Mouse (Mus musculus) forebrain, embryonic 15.5 days (tissue): ENCODE data around the gene Aldh3b3. TPM values are rescaled to one million over a fixed set of nuclear protein-coding genes. Genes with fewer than 3 reads are reported as not detected.

Experiments used
- ATAC-seq: fragments of 200-750 bp; cut with Nextera tagmentation; replicated peaks from 2 replicates; pipeline ENCODE4 v1.8.0; 2017; ENCODE audit warnings: mild to moderate bottlenecking, moderate TSS enrichment, moderate library complexity
- H3K27ac ChIP-seq: fragments of 300-500 bp; sonication (generic); replicated peaks from 2 replicates; pipeline ENCODE4 v1.5.1; 2015; ENCODE audit warnings: mild to moderate bottlenecking, inconsistent platforms
- H3K27me3 ChIP-seq: fragments of 300-500 bp; sonication (generic); 2 replicates; pipeline ENCODE4 v1.6.1; 2015; ENCODE audit warnings: inconsistent platforms
- H3K36me3 ChIP-seq: fragments of 300-500 bp; sonication (generic); 2 replicates; pipeline ENCODE4 v1.6.1; 2015; ENCODE audit warnings: mild to moderate bottlenecking, inconsistent platforms
- H3K4me1 ChIP-seq: fragments of 300-500 bp; sonication (generic); 2 replicates; pipeline ENCODE4 v1.6.1; 2015; ENCODE audit warnings: inconsistent platforms
- H3K4me2 ChIP-seq: fragments of 300-500 bp; sonication (generic); replicated peaks from 2 replicates; pipeline ENCODE4 v1.6.1; 2015; ENCODE audit warnings: mild to moderate bottlenecking, inconsistent platforms
- H3K4me3 ChIP-seq: fragments of 300-500 bp; sonication (generic); 2 replicates; pipeline ENCODE4 v1.5.1; 2015; ENCODE audit warnings: mild to moderate bottlenecking, inconsistent platforms
- H3K9ac ChIP-seq: fragments of 300-500 bp; sonication (generic); replicated peaks from 2 replicates; pipeline ENCODE4 v1.6.1; 2015; ENCODE audit warnings: mild to moderate bottlenecking, inconsistent platforms
- H3K9me3 ChIP-seq: fragments of 300-500 bp; sonication (generic); 2 replicates; pipeline ENCODE4 v1.6.1; 2016; ENCODE audit warnings: inconsistent platforms
- WGBS: fragments of 180-500 bp; shearing (Covaris S2); methylation state at CpG from one replicate; pipeline ENCODE4 v1.1.7; 2015; ENCODE audit warnings: mixed read lengths; 5-methylcytosine and 5-hydroxymethylcytosine counted together
- polyA plus RNA-seq: library from polyadenylated mRNA; unstranded; fragments of >200 nt; fragmentation: Nextera tagmentation; extraction: Ambion mirVana; gene quantifications from 2 replicates; pipeline ENCODE4 v1.2.1, GENCODE M21; 2015

Aldh3b3 gene
- polyA plus RNA-seq: not detected in 2 replicates

DNA sequence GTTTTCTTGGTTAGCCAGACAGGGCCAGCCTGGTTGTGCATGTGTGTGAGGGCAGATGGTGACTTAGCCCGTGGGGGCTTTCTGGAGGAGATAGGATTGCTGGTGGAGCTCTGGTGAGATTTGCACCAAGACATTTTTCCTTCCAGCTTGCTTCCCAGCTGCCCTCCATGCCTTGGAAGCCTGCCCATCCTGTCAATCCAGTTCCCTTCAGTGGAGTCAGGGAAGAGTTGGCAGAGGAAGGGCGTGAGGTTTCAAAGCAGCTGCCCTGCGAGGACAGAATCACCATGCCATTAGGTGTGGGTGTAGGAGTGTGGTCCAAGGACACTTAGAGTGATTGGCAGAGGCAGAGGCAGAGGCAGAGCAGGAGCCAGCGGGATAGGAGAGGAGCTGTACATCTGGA is at the start of gene Aldh3b3:
Gene Aldh3b3, plus strand, starts transcription at position 176 of the 400 bp plus-strand sequence.
- ATAC-seq: no peak

DNA sequence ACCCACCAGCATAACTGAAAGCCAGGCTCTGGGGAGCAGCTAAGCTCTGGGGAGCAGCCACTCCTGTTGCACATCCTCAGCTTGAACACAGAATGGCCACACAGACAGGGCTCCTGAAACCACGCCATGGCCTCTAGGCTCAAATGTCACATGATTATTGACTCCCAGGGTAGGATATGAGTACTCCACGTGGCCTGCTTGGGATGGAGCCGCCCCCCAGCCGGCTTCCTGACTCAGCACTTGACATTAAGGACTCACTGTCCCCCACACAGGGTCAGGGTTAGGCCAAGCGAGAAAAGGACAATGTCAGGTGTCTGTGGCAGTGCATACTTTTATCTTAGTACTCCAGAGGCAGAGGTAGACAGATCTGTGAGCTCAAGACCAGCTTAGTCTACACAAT is 48.2 kb upstream of the Aldh3b3 start:
- Histone ChIP-seq H3K4me3 (no peak overlapping the region), H3K4me1 (peaks cover 31% of the 10 kb centered on the region), H3K27ac (no peak overlapping the region), H3K27me3 (no peaks in the 10 kb centered on the region), H3K9me3 (no peaks in the 10 kb centered on the region), H3K4me2 (no peak overlapping the region), H3K9ac (no peak overlapping the region), H3K36me3 (peaks cover 14% of the 10 kb centered on the region)
- ATAC-seq: no peak
- 83% methylated on average over 5 of the region's 5 CpGs for WGBS

More for the DNA sequence above, at the start of gene Aldh3b3:
- no peaks in the 10 kb centered on the region for H3K9me3 ChIP-seq
- WGBS: 48% methylated on average over 4 of the region's 4 CpGs
- no peak within 1 kb of the TSS for H3K9ac ChIP-seq
- H3K4me2 ChIP-seq: no peak within 1 kb of the TSS
- no peaks in the 10 kb centered on the region for H3K36me3 ChIP-seq
- H3K27me3 ChIP-seq: no peaks in the 10 kb centered on the region
- H3K4me1 ChIP-seq: peaks cover 3% of the 10 kb centered on the region; the same call in 1 of the 2 replicates
- H3K27ac ChIP-seq: no peak within 1 kb of the TSS
- H3K4me3 ChIP-seq: no peak within 1 kb of the TSS

DNA sequence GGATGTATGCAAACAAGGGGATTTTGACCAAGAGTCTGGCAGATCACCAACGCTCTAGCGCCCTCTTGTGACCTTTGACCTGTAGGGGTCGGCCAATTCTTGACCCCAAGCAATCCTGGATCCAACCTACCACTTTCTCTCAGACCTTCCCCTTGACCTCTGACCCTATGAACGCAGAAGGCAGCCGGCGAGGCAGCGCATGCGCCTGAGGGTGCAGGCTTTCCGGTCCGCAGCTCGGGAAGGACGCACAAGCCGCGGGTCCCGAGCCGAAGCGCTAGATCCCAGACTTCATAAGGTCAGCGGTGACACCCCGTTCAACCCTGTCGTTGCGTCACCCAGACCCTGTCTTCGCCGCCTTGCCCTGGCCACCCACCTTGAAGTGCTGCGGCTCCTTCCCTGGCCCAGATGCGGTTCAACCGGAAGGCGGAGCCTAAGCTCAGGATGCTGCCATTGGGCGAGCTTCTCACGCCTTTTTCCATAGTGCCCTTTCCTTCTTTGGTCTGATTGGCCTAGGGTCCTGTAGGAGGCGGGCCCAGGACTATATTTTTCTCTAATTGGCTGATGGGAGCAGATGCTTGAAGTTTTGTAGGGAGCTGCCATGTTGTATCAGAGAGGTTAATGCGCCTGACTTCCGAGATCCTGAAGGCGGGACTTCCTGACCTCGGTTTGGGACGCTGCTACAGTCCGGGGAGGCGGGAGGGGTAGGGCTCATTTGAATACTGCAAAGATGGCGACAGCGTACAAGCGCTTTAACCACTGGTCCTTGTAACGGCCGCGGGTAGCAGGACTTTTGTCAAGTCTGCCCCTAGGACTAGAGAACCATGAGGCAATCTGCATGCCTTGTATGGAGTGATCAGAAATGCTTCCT is 45.9 kb upstream of the Aldh3b3 start, which contains the start of gene Ndufs8:
Gene Ndufs8, minus strand, starts transcription at position 438 of the 868 bp plus-strand sequence.
- Histone ChIP-seq H3K27me3 (no peaks in the 10 kb centered on the region), H3K36me3 (peaks cover 14% of the 10 kb centered on the region), H3K4me3 (peak within 1 kb of the TSS; percentile 66), H3K9me3 (no peaks in the 10 kb centered on the region), H3K9ac (peak within 1 kb of the TSS; percentile 66), H3K4me2 (peak within 1 kb of the TSS; percentile 63), H3K4me1 (peaks cover 19% of the 10 kb centered on the region), H3K27ac (peak within 1 kb of the TSS; percentile 79)
- WGBS: under 1% methylated on average over 43 of the region's 43 CpGs
- peak; percentile 98 for ATAC-seq

DNA sequence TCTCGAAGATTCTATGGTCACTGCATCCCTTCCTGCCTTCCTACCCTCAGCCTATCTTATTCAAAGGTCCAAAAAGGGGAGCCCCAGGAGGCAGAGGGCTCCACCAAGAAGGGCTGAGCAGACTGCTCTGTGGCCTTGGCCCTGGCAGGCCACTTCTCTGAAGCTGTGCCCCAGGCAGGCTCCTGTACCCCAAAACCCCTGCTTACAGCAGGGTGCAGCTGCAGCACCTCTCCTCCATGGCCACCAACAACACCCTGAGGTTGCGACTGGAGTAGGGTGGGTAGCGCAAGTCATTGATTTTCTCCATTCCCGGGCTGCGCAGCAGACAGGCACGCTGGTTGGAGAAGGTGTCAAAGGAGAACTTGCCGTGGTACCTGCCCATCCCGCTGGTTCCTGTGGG is 44.8 kb upstream of the Aldh3b3 start:
- H3K4me2 ChIP-seq: peak overlapping the region; percentile 63
- peak overlapping the region; percentile 66 for H3K4me3 ChIP-seq
- peaks cover 9% of the 10 kb centered on the region for H3K36me3 ChIP-seq
- H3K9me3 ChIP-seq: no peaks in the 10 kb centered on the region
- H3K9ac ChIP-seq: no peak overlapping the region
- WGBS: 88% methylated on average over 8 of the region's 8 CpGs
- H3K27ac ChIP-seq: no peak overlapping the region
- H3K4me1 ChIP-seq: peaks cover 19% of the 10 kb centered on the region
- no peaks in the 10 kb centered on the region for H3K27me3 ChIP-seq
- ATAC-seq: no peak

DNA sequence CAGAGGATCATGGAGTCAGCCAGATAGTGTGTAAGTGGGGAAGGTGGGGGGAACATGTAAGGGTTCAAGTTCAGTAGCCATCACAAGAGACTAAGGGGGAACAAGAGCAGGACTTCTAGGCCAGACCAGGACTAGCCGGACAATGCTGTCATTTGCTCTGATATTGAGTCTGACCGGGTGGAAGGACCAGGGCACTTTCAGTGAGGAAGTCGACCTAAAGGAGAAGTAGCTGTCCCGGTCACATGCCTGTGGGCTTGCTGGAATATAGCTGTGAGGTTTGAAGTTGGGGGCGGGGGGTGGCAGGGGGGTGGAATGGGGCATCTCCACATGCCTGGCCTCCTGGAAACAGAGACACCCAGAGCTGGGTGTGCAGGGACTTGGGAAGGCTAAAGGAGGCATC is 43.9 kb upstream of the Aldh3b3 start:
- Histone ChIP-seq H3K4me3 (no peak overlapping the region), H3K4me1 (peaks cover 19% of the 10 kb centered on the region), H3K36me3 (peaks cover 4% of the 10 kb centered on the region; the same call in 1 of the 2 replicates), H3K27me3 (no peaks in the 10 kb centered on the region), H3K9ac (no peak overlapping the region), H3K4me2 (no peak overlapping the region), H3K27ac (no peak overlapping the region), H3K9me3 (no peaks in the 10 kb centered on the region)
- WGBS: 97% methylated on average over 5 of the region's 5 CpGs
- no peak for ATAC-seq

DNA sequence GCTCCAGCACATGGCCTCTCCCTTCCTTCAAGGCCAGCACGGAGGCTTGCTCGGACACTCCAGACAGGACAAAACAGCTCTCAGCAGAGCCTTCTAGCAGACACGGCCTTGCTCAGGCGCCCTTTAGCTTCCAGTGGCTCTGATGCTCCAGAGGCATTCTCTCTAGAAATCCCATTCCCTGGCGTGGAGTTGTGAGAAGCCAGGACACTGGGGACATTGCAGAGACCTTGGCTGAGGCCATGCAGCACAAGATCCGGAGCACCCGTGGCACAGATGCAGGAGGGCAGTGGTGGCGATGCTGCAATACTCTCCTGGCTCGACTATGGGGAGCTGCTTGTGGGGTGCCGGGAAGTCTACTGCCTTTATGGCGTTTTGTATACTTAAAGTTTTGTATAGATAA is 41.7 kb upstream of the Aldh3b3 start:
- no peak overlapping the region for H3K9ac ChIP-seq

DNA sequence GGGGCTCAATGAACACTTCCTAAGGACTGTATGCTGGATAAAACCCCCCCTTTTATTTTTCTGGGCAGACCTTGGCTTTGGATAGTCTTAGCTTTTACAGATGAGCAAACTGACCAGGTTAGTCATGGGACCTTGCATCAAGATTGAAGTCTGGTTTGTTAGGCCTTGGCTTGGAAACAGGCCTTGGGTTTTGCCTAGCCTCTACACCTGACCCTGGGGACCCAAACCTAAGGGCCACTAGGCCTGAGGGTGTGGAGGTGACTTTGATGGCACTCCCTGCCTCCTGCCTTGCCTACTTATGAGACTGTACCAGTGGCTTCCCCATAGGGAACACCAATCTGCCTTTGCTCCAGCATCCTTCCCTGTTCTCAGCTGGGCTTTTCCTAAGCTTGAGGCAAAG is 38.5 kb upstream of the Aldh3b3 start:
- Histone ChIP-seq H3K27me3 (no peaks in the 10 kb centered on the region), H3K27ac (no peak overlapping the region), H3K9me3 (no peaks in the 10 kb centered on the region), H3K36me3 (no peaks in the 10 kb centered on the region), H3K4me3 (no peak overlapping the region), H3K4me2 (no peak overlapping the region), H3K4me1 (no peaks in the 10 kb centered on the region), H3K9ac (no peak overlapping the region)
- ATAC-seq: no peak

More for the DNA sequence above, 41.7 kb upstream of the Aldh3b3 start:
- Histone ChIP-seq H3K4me3 (no peak overlapping the region), H3K4me2 (no peak overlapping the region), H3K9me3 (no peaks in the 10 kb centered on the region), H3K27ac (no peak overlapping the region), H3K27me3 (no peaks in the 10 kb centered on the region), H3K36me3 (no peaks in the 10 kb centered on the region), H3K4me1 (peaks cover 16% of the 10 kb centered on the region)
- 75% methylated on average over 11 of the region's 11 CpGs for WGBS
- no peak for ATAC-seq

DNA sequence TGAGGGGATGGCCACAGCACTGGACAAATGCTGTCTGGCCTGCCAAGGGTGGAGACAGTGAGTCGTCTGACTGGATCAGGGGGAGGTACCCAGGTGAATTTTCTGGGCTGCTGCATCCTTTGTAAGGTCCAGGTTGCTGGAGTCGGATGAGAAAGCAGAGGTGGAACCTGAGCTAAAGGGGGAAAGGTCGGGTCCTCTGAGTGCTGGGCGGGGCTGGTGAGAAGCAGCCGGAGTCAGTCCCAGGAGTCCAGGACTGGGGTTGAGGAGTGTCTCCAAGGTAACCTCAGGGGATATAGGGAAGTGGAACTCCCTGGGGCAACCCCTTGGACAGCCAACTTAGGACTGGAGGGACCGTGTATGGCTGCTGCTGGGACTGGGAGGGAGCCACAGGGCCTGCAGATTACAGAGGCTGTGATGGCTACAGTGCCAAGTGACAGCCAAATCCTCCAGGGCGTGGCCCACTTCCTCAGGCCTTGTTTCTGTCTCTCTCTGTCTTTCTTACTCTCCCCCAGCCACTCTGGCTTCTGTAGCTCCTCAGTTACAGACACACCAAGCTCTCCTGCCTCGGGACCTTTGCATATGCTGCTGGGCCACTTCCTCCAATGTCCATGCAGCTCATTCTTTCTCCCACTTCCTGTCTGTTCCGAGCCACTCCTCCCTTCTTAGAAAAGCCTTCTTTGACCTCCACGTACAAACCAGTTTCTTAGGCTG is 35.6 kb upstream of the Aldh3b3 start:
- H3K9ac ChIP-seq: no peak overlapping the region
- ATAC-seq: no peak
- H3K27ac ChIP-seq: no peak overlapping the region
- no peaks in the 10 kb centered on the region for H3K4me1 ChIP-seq
- H3K4me2 ChIP-seq: no peak overlapping the region
- no peaks in the 10 kb centered on the region for H3K27me3 ChIP-seq
- WGBS: 49% methylated on average over 10 of the region's 10 CpGs
- H3K36me3 ChIP-seq: no peaks in the 10 kb centered on the region
- no peaks in the 10 kb centered on the region for H3K9me3 ChIP-seq
- no peak overlapping the region for H3K4me3 ChIP-seq

DNA sequence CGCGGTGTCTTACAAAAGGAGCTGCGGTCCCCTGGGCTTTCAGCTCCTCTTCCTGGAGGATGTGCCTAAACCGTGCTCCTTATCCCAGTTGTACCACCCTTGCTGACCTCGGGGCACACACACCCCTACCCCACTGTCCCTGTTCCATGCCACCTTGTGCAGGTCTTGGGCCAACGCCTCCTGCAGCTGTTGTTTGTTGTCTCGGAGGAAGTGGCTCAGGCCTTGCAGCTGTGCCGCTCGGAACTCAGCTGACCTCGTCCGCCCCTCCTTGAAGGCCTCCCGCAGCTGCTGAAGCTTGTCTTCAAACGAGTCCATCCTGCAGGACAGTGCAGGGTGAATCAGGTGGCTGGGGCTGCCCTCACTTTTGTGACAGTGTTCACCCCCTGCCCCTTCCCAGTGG is 34.9 kb upstream of the Aldh3b3 start:
- no peaks in the 10 kb centered on the region for H3K4me1 ChIP-seq
- H3K4me3 ChIP-seq: no peak overlapping the region
- no peaks in the 10 kb centered on the region for H3K27me3 ChIP-seq
- H3K9me3 ChIP-seq: no peaks in the 10 kb centered on the region
- H3K27ac ChIP-seq: no peak overlapping the region
- ATAC-seq: no peak
- no peaks in the 10 kb centered on the region for H3K36me3 ChIP-seq
- no peak overlapping the region for H3K4me2 ChIP-seq
- 63% methylated on average over 13 of the region's 13 CpGs for WGBS
- no peak overlapping the region for H3K9ac ChIP-seq

DNA sequence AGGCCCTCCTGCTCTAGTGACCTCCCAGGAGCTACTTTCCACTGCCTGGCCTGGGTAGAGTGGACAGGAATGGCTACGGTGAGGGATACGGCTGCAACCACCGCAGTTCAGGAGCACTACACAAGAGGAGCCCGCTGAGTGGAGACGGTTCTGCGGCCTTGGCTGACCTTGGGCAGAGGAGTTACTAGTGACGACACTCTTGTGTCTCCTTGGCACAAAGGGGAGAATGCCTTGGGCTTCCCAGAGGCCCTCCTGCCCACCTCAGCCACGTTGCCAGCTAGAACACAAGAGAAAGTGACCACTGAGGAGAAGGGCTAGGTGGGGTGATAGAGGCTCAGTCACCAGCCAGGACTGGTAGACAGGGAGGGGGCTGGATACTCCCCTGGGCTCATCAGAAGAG is 34.3 kb upstream of the Aldh3b3 start:
- Histone ChIP-seq H3K4me2 (no peak overlapping the region), H3K27ac (no peak overlapping the region), H3K9me3 (no peaks in the 10 kb centered on the region), H3K9ac (no peak overlapping the region), H3K4me1 (peaks cover 4% of the 10 kb centered on the region), H3K27me3 (no peaks in the 10 kb centered on the region), H3K4me3 (no peak overlapping the region), H3K36me3 (no peaks in the 10 kb centered on the region)
- ATAC-seq: no peak
- WGBS: 83% methylated on average over 8 of the region's 8 CpGs

DNA sequence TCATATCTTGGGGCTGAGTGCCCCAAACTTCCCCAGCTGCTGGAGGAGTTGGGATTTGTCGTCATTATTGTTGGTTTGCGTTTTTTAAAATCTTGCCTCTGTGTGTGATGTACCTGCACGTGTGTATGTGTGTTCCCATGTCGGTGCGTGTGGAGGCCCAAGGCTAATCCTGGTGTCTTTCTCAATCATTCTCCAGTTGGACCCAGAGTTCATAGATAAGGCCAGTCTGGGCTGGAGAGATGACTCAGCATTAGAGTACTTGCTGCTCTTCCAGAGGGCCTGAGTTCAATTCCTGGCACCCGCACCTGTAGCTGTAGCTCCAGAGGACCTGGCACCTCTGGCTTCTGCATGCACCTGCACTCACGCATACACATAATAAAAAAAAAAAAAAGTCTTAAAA is 33.6 kb upstream of the Aldh3b3 start:
- Histone ChIP-seq H3K4me1 (peaks cover 9% of the 10 kb centered on the region), H3K27me3 (no peaks in the 10 kb centered on the region), H3K9ac (no peak overlapping the region), H3K4me3 (no peak overlapping the region), H3K36me3 (no peaks in the 10 kb centered on the region), H3K9me3 (no peaks in the 10 kb centered on the region), H3K27ac (no peak overlapping the region), H3K4me2 (no peak overlapping the region)
- no peak for ATAC-seq
- WGBS: 92% methylated on average over 7 of the region's 7 CpGs

DNA sequence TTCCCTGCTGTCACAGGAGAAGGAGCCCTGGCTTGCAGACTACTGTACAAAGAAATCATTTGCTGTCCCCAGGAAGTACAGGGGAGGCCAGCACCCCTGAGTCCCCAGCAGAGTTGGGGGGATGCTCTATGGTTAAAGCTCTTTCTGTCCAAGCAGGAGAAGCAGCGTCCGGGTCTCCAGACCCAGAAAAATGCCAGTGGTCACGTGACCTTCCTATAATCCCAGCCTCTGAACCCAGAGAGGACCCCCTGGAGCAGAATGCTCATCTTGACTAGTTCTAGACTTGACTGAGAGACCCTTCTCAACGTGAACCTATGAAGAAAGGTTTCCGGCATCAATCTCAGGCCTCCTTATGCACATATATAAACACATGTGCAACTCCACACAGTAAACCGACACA is 32.6 kb upstream of the Aldh3b3 start:
- Histone ChIP-seq H3K27ac (no peak overlapping the region), H3K4me2 (no peak overlapping the region), H3K4me1 (peaks cover 18% of the 10 kb centered on the region), H3K36me3 (no peaks in the 10 kb centered on the region), H3K9me3 (no peaks in the 10 kb centered on the region), H3K27me3 (no peaks in the 10 kb centered on the region), H3K4me3 (no peak overlapping the region), H3K9ac (no peak overlapping the region)
- 81% methylated on average over 6 of the region's 6 CpGs for WGBS
- no peak for ATAC-seq
